Comparison of ENCODE assay signal across 12 mouse cellular contexts in the genomic region with DNA sequence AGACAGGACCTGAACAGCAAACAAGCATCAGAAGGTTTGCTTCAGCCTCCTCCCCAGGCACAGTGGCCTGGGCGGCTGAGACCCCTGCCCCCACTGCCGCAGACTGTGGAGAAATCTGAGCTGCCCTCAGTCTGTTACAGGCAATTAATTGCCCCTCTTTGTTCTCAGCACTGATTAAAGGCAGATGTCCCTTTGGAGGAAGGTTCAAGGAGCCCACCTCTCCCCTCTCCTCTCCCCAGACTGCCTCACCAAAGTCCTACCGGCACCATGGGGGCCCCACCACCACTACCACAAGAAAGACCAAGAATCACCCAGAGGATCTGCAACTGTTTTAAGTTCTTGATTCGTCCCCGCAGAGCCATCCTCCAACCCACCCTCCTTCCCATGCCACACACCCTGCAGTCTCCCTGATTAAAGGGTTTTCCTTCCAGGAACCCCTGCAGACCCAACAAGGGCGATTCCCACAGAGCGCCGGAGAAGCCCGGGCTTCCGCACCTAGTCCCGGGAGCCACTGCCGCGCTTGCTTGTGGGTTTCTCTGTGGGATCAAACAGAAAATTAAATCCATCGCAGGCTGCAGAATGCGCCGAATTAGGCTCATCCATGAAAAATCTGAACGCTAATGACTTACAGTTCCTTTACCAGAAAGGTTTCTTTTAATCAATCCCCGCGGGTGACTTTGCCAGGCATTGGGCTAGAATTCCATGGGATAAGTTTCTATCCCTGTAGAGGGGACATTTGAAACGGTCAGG. TPM values are rescaled to one million over a fixed set of nuclear protein-coding genes. Genes with fewer than 3 reads are reported as not detected.
DNase-seq lines count a peak whose midpoint lies in the region; ATAC-seq and TF ChIP-seq lines count a peak whose summit lies in the region.
"Had no signal": no experiment of that assay in that cellular context is flagged by ENCODE, and none has a peak within 500 bp of the region (broad histone marks: within the 10 kb centered on the region; RNA-seq: fewer than 3 reads in every experiment).

No protein-coding gene starts in this region.

- TF ChIP-seq CTCF in lung, embryonic 14.5 days (IDR thresholded peaks at IDR 0.05; ENCODE audit: low read depth), result no peak

- no peaks in the 10 kb centered on the region for H3K36me3 ChIP-seq in lung, embryonic 14.5 days (ENCODE audit: insufficient read depth)
- no peaks in the 10 kb centered on the region for H3K36me3 ChIP-seq in forebrain, embryonic 13.5 days (ENCODE audit: poor library complexity, severe bottlenecking)
- peaks cover 31% of the 10 kb centered on the region; the same call in 1 of the 2 replicates for H3K36me3 ChIP-seq in limb, embryonic 12.5 days
- H3K36me3 ChIP-seq: G1E had no signal

- H3K4me3 ChIP-seq in lung, embryonic 14.5 days (ENCODE audit: low read depth, low read length), result no peak overlapping the region
- no peak overlapping the region for H3K4me3 ChIP-seq in forebrain, embryonic 13.5 days
- peak overlapping the region; percentile 21 for H3K4me3 ChIP-seq in limb, embryonic 12.5 days (replicated peaks)

- no peaks in the 10 kb centered on the region for H3K27me3 ChIP-seq in lung, embryonic 14.5 days (ENCODE audit: insufficient read depth, low read length)
- H3K27me3 ChIP-seq in forebrain, embryonic 13.5 days, result no peaks in the 10 kb centered on the region
- no peaks in the 10 kb centered on the region for H3K27me3 ChIP-seq in limb, embryonic 12.5 days

- H3K4me2 ChIP-seq in lung, embryonic 14.5 days, result peak overlapping the region; percentile 41
- peak overlapping the region; percentile 34 for H3K4me2 ChIP-seq in forebrain, embryonic 13.5 days
- peak overlapping the region; percentile 52 for H3K4me2 ChIP-seq in limb, embryonic 12.5 days

- peak overlapping the region; percentile 35; the same call in 1 of the 2 replicates for H3K9ac ChIP-seq in lung, embryonic 14.5 days
- H3K9ac ChIP-seq in forebrain, embryonic 13.5 days, result peak overlapping the region; percentile 30
- H3K9ac ChIP-seq in limb, embryonic 12.5 days (replicated peaks), result peak overlapping the region; percentile 48

- H3K27ac ChIP-seq in lung, embryonic 14.5 days (ENCODE audit: low read depth), result no peak overlapping the region
- H3K27ac ChIP-seq in forebrain, embryonic 13.5 days, result no peak overlapping the region
- peak overlapping the region; percentile 99 for H3K27ac ChIP-seq in limb, embryonic 12.5 days

- H3K4me1 ChIP-seq in lung, embryonic 14.5 days (ENCODE audit: insufficient read depth), result peaks cover 18% of the 10 kb centered on the region
- peaks cover 27% of the 10 kb centered on the region for H3K4me1 ChIP-seq in forebrain, embryonic 13.5 days
- peaks cover 45% of the 10 kb centered on the region for H3K4me1 ChIP-seq in limb, embryonic 12.5 days (replicated peaks)

- WGBS in lung, embryonic 14.5 days, result 17% methylated on average over 20 of the region's 20 CpGs
- 4% methylated on average over 20 of the region's 20 CpGs for WGBS in forebrain, embryonic 13.5 days
- WGBS in limb, embryonic 12.5 days, result under 1% methylated on average over 20 of the region's 20 CpGs

- no peak for DNase-seq in lung, embryonic 14.5 days
- no peak for DNase-seq in lung, postnatal 36 days
- DNase-seq in retina, postnatal 1 day, result peak; percentile 50
- DNase-seq in adrenal gland, postnatal 14 days, result no peak
- DNase-seq in cerebellum, postnatal 25 days, result no peak
- DNase-seq: adrenal gland, postnatal 36 days; kidney, postnatal 25 days; lung, adult 2 months had no signal

- no peaks in the 10 kb centered on the region for H3K9me3 ChIP-seq in lung, embryonic 14.5 days (ENCODE audit: low read depth, low read length)
- H3K9me3 ChIP-seq in forebrain, embryonic 13.5 days (replicated peaks), result no peaks in the 10 kb centered on the region
- H3K9me3 ChIP-seq in limb, embryonic 12.5 days, result peaks cover 5% of the 10 kb centered on the region; the same call in 1 of the 2 replicates
- H3K9me3 ChIP-seq: G1E had no signal

- ATAC-seq in lung, embryonic 14.5 days (ENCODE audit: insufficient read depth), result no peak
- ATAC-seq in forebrain, embryonic 13.5 days, result no peak
- ATAC-seq in limb, embryonic 12.5 days (ENCODE audit: insufficient number of reproducible peaks, insufficient read depth, low FRiP score, low TSS enrichment, low read depth), result peak; percentile 73
- ATAC-seq in megakaryocyte-erythroid progenitor cell, adult 5-6 weeks (replicated peaks; ENCODE audit: low FRiP score, low TSS enrichment, poor library complexity, severe bottlenecking), result no peak

RNA-seq across cellular contexts. Expression of gene Col26a1, which starts 21.6 kb away (rescaled TPM):
- polyA plus RNA-seq in lung, embryonic 14.5 days (2014; fragmentation: Nextera tagmentation; extraction: Ambion mirVana), result 9.0 and 11.7 TPM in 2 replicates
- polyA plus RNA-seq in forebrain, embryonic 13.5 days (2015; fragmentation: Nextera tagmentation; extraction: Ambion mirVana), result 10.7 and 10.9 TPM in 2 replicates
- polyA plus RNA-seq in limb, embryonic 12.5 days (2016; fragmentation: Nextera tagmentation; extraction: Ambion mirVana), result 145 and 155 TPM in 2 replicates
- not detected in 2 replicates for total RNA-seq in megakaryocyte-erythroid progenitor cell, adult 5-6 weeks (2014; fragmentation: Nextera tagmentation)
- total RNA-seq in megakaryocyte-erythroid progenitor cell, adult 5-6 weeks (2017), result not detected in 2 replicates
- total RNA-seq in adrenal gland, postnatal 14 days (2021), result 3.3 and 5.6 TPM in 2 replicates
- polyA plus RNA-seq: G1E had no signal

RNA-seq across cellular contexts. Expression of gene Ift22, which starts 46.6 kb away (rescaled TPM):
- 72.2 and 78.1 TPM in 2 replicates for polyA plus RNA-seq in lung, embryonic 14.5 days (2014; fragmentation: Nextera tagmentation; extraction: Ambion mirVana)
- polyA plus RNA-seq in forebrain, embryonic 13.5 days (2015; fragmentation: Nextera tagmentation; extraction: Ambion mirVana), result 123 and 126 TPM in 2 replicates
- 65.7 and 69.8 TPM in 2 replicates for polyA plus RNA-seq in limb, embryonic 12.5 days (2016; fragmentation: Nextera tagmentation; extraction: Ambion mirVana)
- 12.1 and 17.4 TPM in 2 replicates for total RNA-seq in megakaryocyte-erythroid progenitor cell, adult 5-6 weeks (2014; fragmentation: Nextera tagmentation)
- total RNA-seq in megakaryocyte-erythroid progenitor cell, adult 5-6 weeks (2017), result 1.5 and 5.4 TPM in 2 replicates
- 24.9 and 26.4 TPM in 2 replicates for total RNA-seq in adrenal gland, postnatal 14 days (2021)

Comparison
In these comparisons a context has a peak if more than half of its experiments do, and no peak if none do; other contexts are left out.
1. RNA of gene Col26a1, which starts 21.6 kb away (polyA plus RNA-seq): 145 to 155 TPM in limb, embryonic 12.5 days; 9.0 to 11.7 TPM in lung, embryonic 14.5 days and 10.7 to 10.9 TPM in forebrain, embryonic 13.5 days; every median in the first group is over 10 times any median in the second.
2. Peak in every context shown above with its lines, with median percentiles within 50 percentile points of each other: H3K4me2 ChIP-seq and H3K9ac ChIP-seq.